Mouse (Mus musculus): ENCODE results near the gene Adm2. TPM values are rescaled to one million over a fixed set of nuclear protein-coding genes. Genes with fewer than 3 reads are reported as not detected.

The Adm2 gene
- polyA plus RNA-seq (2012; rRNA removed): 4.4 and 5.3 TPM in 2 replicates

DNA sequence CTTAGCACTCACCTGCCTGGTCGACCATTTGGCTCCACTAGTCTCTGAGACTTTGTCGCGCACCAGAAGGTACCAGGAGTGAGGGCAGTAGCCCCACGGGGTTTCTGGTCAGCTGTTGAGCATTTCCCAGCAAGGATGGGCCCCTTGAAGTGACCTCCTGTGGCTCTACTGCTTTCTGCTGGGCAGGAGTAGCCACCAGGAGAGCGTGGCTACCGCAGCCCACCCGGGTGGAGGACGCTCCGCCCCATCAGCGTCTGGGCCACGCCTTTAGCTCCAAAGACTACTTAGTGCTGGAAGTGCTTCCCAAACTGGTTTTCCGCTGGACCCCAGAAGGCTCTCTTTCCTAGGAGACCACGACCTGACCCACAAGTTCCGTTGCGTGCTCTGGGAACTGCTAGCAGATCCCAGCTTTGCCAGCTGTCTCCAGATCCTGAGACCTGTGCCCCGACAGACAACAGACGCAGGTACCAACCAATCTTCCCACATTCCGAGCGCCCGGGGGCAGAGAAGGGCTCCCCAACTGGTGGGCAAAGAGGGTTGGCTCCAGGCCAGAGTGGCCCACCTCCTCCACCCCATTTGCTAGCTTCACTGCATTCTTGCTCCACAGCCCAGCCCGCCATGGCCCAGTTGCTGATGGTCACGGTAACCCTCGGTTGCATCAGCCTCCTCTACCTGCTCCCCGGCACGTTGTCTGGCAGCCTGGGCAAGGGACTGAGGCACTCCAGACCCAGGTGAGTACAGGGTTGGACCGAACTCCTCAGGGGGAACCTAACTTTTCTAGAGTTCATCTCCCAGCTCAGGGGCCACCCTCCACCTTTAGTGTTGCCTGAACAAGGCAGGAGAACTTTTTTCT is at the start of gene Adm2:
Adm2 (plus strand) TSS at position 51 of the 853 bp plus-strand sequence.
- WGBS: 74% methylated on average over 26 of the region's 26 CpGs
- no peak for DNase-seq
- TF ChIP-seq POLR2A (IDR thresholded peaks at IDR 0.05; ENCODE audit: control insufficient read depth, extremely low read depth, insufficient read depth, low read length, poor library complexity) (no peak), CTCF (IDR thresholded peaks at IDR 0.05; ENCODE audit: borderline replicate concordance, control insufficient read depth, extremely low read depth, insufficient read depth, low read length, poor library complexity) (no peak)
- Histone ChIP-seq H3K27me3 (ENCODE audit: control insufficient read depth, insufficient read depth, low read length) (no peaks in the 10 kb centered on the region), H3K27ac (ENCODE audit: control insufficient read depth, insufficient read depth, low read length) (no peak within 1 kb of the TSS), H3K36me3 (ENCODE audit: control insufficient read depth, insufficient read depth, low read length) (no peaks in the 10 kb centered on the region), H3K4me1 (replicated peaks; ENCODE audit: control insufficient read depth, insufficient read depth, low read length) (no peaks in the 10 kb centered on the region), H3K4me3 (ENCODE audit: control insufficient read depth, insufficient read depth, low read length) (no peak within 1 kb of the TSS)

DNA sequence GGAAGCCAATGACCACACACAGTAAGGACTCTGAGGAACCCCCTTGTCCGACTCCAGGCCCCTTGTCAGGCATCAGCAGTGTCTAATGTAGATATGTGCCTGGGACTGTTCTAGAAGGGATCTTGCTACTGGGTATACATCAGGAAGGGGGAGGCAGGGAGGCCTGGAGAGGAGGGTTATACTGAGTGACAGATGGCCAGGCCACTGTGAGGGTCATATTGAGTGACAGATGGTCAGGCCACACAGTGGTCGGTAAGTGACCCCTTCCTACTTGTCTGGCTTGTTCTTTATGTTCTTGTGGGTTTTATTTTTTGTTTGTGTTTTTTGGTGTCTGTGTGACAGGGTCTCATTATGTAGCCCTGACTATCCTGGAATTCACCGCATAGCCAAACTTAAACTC is 47.0 kb upstream of the Adm2 start:
- Histone ChIP-seq H3K27me3 (ENCODE audit: control insufficient read depth, insufficient read depth, low read length) (no peaks in the 10 kb centered on the region), H3K4me1 (replicated peaks; ENCODE audit: control insufficient read depth, insufficient read depth, low read length) (no peaks in the 10 kb centered on the region), H3K36me3 (ENCODE audit: control insufficient read depth, insufficient read depth, low read length) (peaks cover 21% of the 10 kb centered on the region), H3K4me3 (ENCODE audit: control insufficient read depth, insufficient read depth, low read length) (no peak overlapping the region), H3K27ac (ENCODE audit: control insufficient read depth, insufficient read depth, low read length) (no peak overlapping the region)
- 94% methylated on average over 3 of the region's 3 CpGs for WGBS
- DNase-seq: no peak
- TF ChIP-seq CTCF (IDR thresholded peaks at IDR 0.05; ENCODE audit: borderline replicate concordance, control insufficient read depth, extremely low read depth, insufficient read depth, low read length, poor library complexity) (no peak), POLR2A (IDR thresholded peaks at IDR 0.05; ENCODE audit: control insufficient read depth, extremely low read depth, insufficient read depth, low read length, poor library complexity) (no peak)

DNA sequence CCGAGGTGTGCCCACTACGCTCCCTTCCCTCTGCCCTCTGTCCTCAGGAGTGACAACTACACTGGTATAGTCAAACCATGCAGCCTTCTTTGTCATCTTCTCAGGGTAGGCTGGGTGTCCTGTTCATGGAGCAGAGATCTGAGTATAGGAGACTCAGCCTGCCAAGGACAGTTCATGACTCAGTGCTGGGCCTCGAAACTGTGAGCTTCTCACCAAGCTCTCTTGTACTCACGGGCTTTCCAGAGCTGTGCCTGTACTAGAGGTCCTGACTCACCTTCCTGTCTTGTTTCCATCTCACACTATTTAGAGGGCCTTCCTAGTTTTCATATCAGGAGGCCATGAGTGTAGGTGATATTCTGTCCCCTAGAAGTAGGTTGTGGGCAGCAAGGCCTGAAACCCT is 45.2 kb upstream of the Adm2 start:
- TF ChIP-seq CTCF (IDR thresholded peaks at IDR 0.05; ENCODE audit: borderline replicate concordance, control insufficient read depth, extremely low read depth, insufficient read depth, low read length, poor library complexity) (no peak), POLR2A (IDR thresholded peaks at IDR 0.05; ENCODE audit: control insufficient read depth, extremely low read depth, insufficient read depth, low read length, poor library complexity) (no peak)

DNA sequence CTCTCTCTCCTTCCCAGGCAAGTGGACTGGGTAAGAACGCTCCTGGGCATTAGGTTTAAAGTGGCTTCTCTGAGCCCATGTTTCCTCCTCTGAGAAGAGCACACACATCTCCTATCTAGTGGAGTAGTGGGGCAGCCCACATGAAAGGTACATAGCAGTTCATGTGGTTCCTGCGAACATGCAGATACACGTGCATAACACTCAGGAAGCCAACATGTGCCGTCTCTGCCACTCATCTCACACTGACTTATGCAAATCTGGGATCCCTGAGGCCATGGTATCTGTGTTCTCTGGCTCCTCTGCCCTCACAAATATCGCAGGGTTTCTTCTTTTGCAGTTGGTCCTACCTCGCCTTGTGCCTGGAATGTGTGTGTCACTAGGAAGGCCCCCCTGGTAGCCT is 40.0 kb upstream of the Adm2 start:
- H3K4me3 ChIP-seq (ENCODE audit: control insufficient read depth, insufficient read depth, low read length): no peak overlapping the region
- TF ChIP-seq CTCF (IDR thresholded peaks at IDR 0.05; ENCODE audit: borderline replicate concordance, control insufficient read depth, extremely low read depth, insufficient read depth, low read length, poor library complexity) (no peak), POLR2A (IDR thresholded peaks at IDR 0.05; ENCODE audit: control insufficient read depth, extremely low read depth, insufficient read depth, low read length, poor library complexity) (no peak)
- H3K27ac ChIP-seq (ENCODE audit: control insufficient read depth, insufficient read depth, low read length): no peak overlapping the region
- peaks cover 30% of the 10 kb centered on the region for H3K4me1 ChIP-seq (replicated peaks; ENCODE audit: control insufficient read depth, insufficient read depth, low read length)
- no peaks in the 10 kb centered on the region for H3K27me3 ChIP-seq (ENCODE audit: control insufficient read depth, insufficient read depth, low read length)
- H3K36me3 ChIP-seq (ENCODE audit: control insufficient read depth, insufficient read depth, low read length): peaks cover 15% of the 10 kb centered on the region; the same call in 1 of the 2 replicates
- peak; percentile 36 for DNase-seq
- WGBS: 11% methylated on average over 6 of the region's 6 CpGs

More for the DNA sequence above, 45.2 kb upstream of the Adm2 start:
- peaks cover 8% of the 10 kb centered on the region for H3K4me1 ChIP-seq (replicated peaks; ENCODE audit: control insufficient read depth, insufficient read depth, low read length)
- DNase-seq: no peak
- no peak overlapping the region for H3K27ac ChIP-seq (ENCODE audit: control insufficient read depth, insufficient read depth, low read length)
- H3K27me3 ChIP-seq (ENCODE audit: control insufficient read depth, insufficient read depth, low read length): no peaks in the 10 kb centered on the region
- H3K4me3 ChIP-seq (ENCODE audit: control insufficient read depth, insufficient read depth, low read length): no peak overlapping the region
- H3K36me3 ChIP-seq (ENCODE audit: control insufficient read depth, insufficient read depth, low read length): peaks cover 23% of the 10 kb centered on the region
- WGBS: 97% methylated on average over 4 of the region's 4 CpGs

DNA sequence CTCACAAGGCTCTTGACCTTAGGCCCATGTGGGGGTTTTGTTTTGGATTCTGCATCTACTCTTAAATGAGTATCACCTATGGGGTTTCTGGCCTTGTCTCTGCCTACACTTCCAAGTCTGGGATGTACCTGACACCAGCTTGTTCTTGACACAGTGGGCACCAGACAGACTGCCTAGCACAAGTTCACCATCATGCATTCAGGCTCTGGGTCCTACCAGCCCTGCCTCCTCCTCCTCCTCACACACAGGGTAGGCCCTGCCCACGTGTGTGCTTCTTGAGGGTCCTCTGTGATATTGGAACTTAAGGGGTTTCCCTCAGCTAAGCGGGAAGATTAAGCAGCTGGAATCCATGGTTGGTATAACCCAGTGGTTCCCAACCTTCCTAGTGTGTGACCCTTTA is 38.4 kb upstream of the Adm2 start:
- no peak for DNase-seq
- TF ChIP-seq CTCF (IDR thresholded peaks at IDR 0.05; ENCODE audit: borderline replicate concordance, control insufficient read depth, extremely low read depth, insufficient read depth, low read length, poor library complexity) (no peak), POLR2A (IDR thresholded peaks at IDR 0.05; ENCODE audit: control insufficient read depth, extremely low read depth, insufficient read depth, low read length, poor library complexity) (no peak)
- Histone ChIP-seq H3K27me3 (ENCODE audit: control insufficient read depth, insufficient read depth, low read length) (no peaks in the 10 kb centered on the region), H3K4me1 (replicated peaks; ENCODE audit: control insufficient read depth, insufficient read depth, low read length) (peaks cover 33% of the 10 kb centered on the region), H3K4me3 (ENCODE audit: control insufficient read depth, insufficient read depth, low read length) (no peak overlapping the region), H3K27ac (ENCODE audit: control insufficient read depth, insufficient read depth, low read length) (no peak overlapping the region), H3K36me3 (ENCODE audit: control insufficient read depth, insufficient read depth, low read length) (peaks cover 20% of the 10 kb centered on the region)
- 97% methylated on average over 2 of the region's 2 CpGs for WGBS

DNA sequence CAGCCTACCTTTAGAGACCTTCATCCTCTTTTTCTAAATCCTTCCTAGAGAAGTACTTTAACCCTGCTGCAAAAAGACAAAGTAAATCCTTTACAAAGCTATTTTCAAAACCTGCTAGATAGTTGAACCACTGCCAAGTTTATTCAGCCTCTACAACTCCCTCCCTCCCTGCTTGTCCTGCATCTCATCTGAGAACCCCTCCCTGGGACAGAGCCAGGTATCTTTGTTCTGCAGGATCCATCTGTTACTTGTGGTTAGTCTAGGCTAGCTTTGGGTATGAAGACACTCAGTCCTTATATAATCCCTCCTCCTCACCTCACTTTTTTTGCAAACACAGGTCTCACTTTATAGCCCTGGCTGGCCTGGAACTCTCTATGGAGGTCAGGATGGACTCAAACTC is 37.5 kb upstream of the Adm2 start:
- Histone ChIP-seq H3K27me3 (ENCODE audit: control insufficient read depth, insufficient read depth, low read length) (no peaks in the 10 kb centered on the region), H3K36me3 (ENCODE audit: control insufficient read depth, insufficient read depth, low read length) (peaks cover 27% of the 10 kb centered on the region), H3K4me1 (replicated peaks; ENCODE audit: control insufficient read depth, insufficient read depth, low read length) (peaks cover 33% of the 10 kb centered on the region), H3K4me3 (ENCODE audit: control insufficient read depth, insufficient read depth, low read length) (no peak overlapping the region), H3K27ac (ENCODE audit: control insufficient read depth, insufficient read depth, low read length) (no peak overlapping the region)
- no peak for TF ChIP-seq CTCF (IDR thresholded peaks at IDR 0.05; ENCODE audit: borderline replicate concordance, control insufficient read depth, extremely low read depth, insufficient read depth, low read length, poor library complexity)
- TF ChIP-seq POLR2A (IDR thresholded peaks at IDR 0.05; ENCODE audit: control insufficient read depth, extremely low read depth, insufficient read depth, low read length, poor library complexity): no peak
- no peak for DNase-seq
